Mouse (Mus musculus): Measurements from ENCODE around the gene Otulinl.

GRCm38 (mm10) chr15:27666911-27667539 is 14.4 kb downstream of the Otulinl start:
- TF ChIP-seq CTCF (IDR thresholded peaks at IDR 0.05; ENCODE audit: control insufficient read depth, insufficient read depth, insufficient read length) = no peak
- TF ChIP-seq MAX (IDR thresholded peaks at IDR 0.05) = no peak
- TF ChIP-seq USF1 (IDR thresholded peaks at IDR 0.05; ENCODE audit: low read depth) = no peak
- no peak for TF ChIP-seq MYOD1 (IDR thresholded peaks at IDR 0.05; ENCODE audit: control insufficient read depth, insufficient read length, low read depth)

Data from C2C12 (cell line).